Mouse (Mus musculus) lung, postnatal 36 days (tissue): ENCODE results near the gene Gm19684.
"Not testable (repeated sequence)": the region's sequence is repeated elsewhere in the genome, so short reads cannot be mapped to it uniquely, and the experiment has no call there.

Experiments used
- DNase-seq: peaks from one replicate; pipeline ENCODE4 v3.0.0; 2022; ENCODE audit warnings: mixed read lengths

Gm19684 gene

GRCm38 (mm10) chr17:36121352-36122020, at the start of gene Gm19684:
Gene Gm19684 (plus strand): TSS chr17:36121678.
- peak; percentile 92 for DNase-seq

GRCm38 (mm10) chr17:36081901-36082300, 39.6 kb upstream of the Gm19684 start:
- DNase-seq: not testable (repeated sequence)

GRCm38 (mm10) chr17:36082519-36083232, 38.8 kb upstream of the Gm19684 start:
- not testable (repeated sequence) for DNase-seq

GRCm38 (mm10) chr17:36083266-36083869, 38.1 kb upstream of the Gm19684 start:
- peak; percentile 40 for DNase-seq

GRCm38 (mm10) chr17:36083870-36084451, 37.5 kb upstream of the Gm19684 start:
- DNase-seq: no peak

GRCm38 (mm10) chr17:36085976-36086375, 35.5 kb upstream of the Gm19684 start:
- DNase-seq: not testable (repeated sequence)

- DNase-seq: not testable (repeated sequence)
These were observed 29.5 kb upstream of the Gm19684 start for GRCm38 (mm10) chr17:36091933-36092332.

- not testable (repeated sequence) for DNase-seq
These were observed 29.0 kb upstream of the Gm19684 start for GRCm38 (mm10) chr17:36092520-36092919.

- no peak for DNase-seq
These were observed 27.5 kb upstream of the Gm19684 start for GRCm38 (mm10) chr17:36093936-36094335.

- DNase-seq: not testable (repeated sequence)
These were observed 21.9 kb upstream of the Gm19684 start for GRCm38 (mm10) chr17:36099603-36100002.

- not testable (repeated sequence) for DNase-seq
These were observed 19.4 kb upstream of the Gm19684 start for GRCm38 (mm10) chr17:36102091-36102490.

- DNase-seq: not testable (repeated sequence)
These were observed 11.3 kb upstream of the Gm19684 start for GRCm38 (mm10) chr17:36110129-36110528.

- peak; percentile 58 for DNase-seq
These were observed 10.6 kb upstream of the Gm19684 start for GRCm38 (mm10) chr17:36110641-36111509.

GRCm38 (mm10) chr17:36111510-36111868, 10.0 kb upstream of the Gm19684 start:
- DNase-seq: peak; percentile 71

GRCm38 (mm10) chr17:36113979-36114593, 7.4 kb upstream of the Gm19684 start:
- peak; percentile 18 for DNase-seq

- DNase-seq: not testable (repeated sequence)
These were observed 4.9 kb upstream of the Gm19684 start for GRCm38 (mm10) chr17:36116545-36116944.

GRCm38 (mm10) chr17:36120839-36121238, 639 bp upstream of the Gm19684 start:
- DNase-seq: not testable (repeated sequence)

GRCm38 (mm10) chr17:36124111-36124510, 2.6 kb downstream of the Gm19684 start:
- not testable (repeated sequence) for DNase-seq

- not testable (repeated sequence) for DNase-seq
These were observed 7.0 kb downstream of the Gm19684 start for GRCm38 (mm10) chr17:36128525-36128924.

GRCm38 (mm10) chr17:36128968-36129817, 7.7 kb downstream of the Gm19684 start, which contains the start of gene Gm7030:
Gene Gm7030 (minus strand): TSS chr17:36129425.
- peak; percentile 52 for DNase-seq
